Mouse (Mus musculus): Measurements from ENCODE around the gene Neurl4.

GRCm38 (mm10) chr11:69934169-69934568 lies 33.3 kb downstream of the Neurl4 start:
- TF ChIP-seq GATA1 (IDR thresholded peaks at IDR 0.05; ENCODE audit: borderline replicate concordance, low read length) (no peak), FLI1 (IDR thresholded peaks at IDR 0.05; ENCODE audit: low read length) (no peak)
